Mouse (Mus musculus) kidney, postnatal 4 days (tissue): ENCODE measurements around the gene Chchd6.

Experiments
- DNase-seq, 2 experiments: peaks; one replicate each; pipeline ENCODE4 v3.0.0; 2021; ENCODE audit warnings: mixed read lengths in 2 of 2

Chchd6 gene

GRCm38 (mm10) chr6:89448736-89449135, 146.7 kb downstream of the Chchd6 start:
- no peak for DNase-seq

- peak in 1 of 2 experiments; percentile 10 for DNase-seq
These were observed 154.8 kb downstream of the Chchd6 start for GRCm38 (mm10) chr6:89440671-89441070.

DNA sequence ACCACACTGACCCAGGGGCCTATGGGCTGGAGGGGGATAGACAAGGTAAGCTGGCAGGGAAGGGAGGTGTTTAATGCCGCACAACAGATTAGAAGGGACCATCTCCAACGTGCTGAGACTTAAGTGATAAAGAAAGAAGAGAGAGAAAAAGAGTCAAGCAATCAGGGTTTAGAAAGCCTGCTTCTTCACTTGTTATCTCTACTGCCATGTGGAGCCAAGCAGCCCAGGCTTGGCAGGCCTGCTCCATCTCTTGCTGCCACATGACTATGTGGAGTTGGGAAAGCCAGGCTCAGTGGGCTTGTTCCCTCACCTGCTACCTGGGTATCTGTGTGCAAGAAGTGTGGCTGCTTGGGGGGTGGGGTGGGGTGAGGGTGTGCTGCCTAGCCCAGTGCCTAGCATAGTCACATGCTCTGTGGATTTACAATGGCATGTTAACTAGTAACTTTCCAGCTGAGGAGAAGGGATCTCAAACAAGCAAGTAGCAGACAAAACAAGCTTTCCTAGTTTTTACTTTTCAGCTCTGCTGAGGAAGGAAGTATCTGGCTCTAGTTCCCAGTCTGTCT, 163.5 kb downstream of the Chchd6 start:
- peak in 1 of 2 experiments; percentile 21 for DNase-seq

GRCm38 (mm10) chr6:89430749-89431148, 164.7 kb downstream of the Chchd6 start:
- no peak for DNase-seq

- no peak for DNase-seq
These were observed 166.6 kb downstream of the Chchd6 start for GRCm38 (mm10) chr6:89428661-89429375.

- no peak for DNase-seq
These were observed 171.0 kb downstream of the Chchd6 start for GRCm38 (mm10) chr6:89424461-89424860.

GRCm38 (mm10) chr6:89422621-89423020, 172.8 kb downstream of the Chchd6 start:
- no peak for DNase-seq

GRCm38 (mm10) chr6:89421922-89422321, 173.5 kb downstream of the Chchd6 start:
- DNase-seq, result no peak

DNA sequence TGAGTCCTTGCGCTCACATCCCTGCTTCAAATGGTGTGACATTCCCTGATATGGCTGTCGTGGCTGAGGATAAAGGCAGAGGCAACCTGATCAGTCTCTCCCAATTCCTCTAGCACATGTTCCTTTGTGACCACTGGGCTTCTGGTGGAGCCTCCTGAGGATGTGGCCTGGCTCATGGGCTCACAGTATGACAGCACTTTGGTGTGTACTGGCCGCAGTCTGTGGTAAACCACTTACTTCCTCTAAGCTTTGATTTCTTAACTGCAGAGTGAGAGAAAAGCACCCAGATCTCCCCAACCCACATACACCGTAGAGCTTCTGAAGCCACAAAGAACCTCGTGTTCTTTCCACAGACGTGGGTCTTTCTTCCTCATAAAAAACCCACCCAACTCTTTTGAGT, 173.9 kb downstream of the Chchd6 start:
- no peak for DNase-seq

DNA sequence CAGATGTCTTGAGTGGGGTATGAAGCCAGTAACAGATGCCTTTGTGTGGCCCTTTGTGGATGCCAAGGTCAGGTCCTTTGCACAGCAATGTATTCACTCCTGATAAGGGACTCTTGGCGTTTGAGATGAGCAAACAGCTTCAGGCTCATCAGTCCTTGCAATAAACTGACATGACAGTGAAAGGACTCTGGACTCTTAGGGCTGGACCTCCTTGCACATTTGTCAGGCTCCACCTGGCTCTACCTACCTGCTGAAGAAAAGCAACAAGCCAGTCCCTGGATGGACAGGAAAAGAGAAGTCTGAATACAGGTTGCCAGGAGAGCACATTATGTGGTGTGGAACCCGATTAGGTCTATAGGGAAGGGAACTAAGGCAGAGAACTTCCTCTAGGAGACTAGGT, 174.7 kb downstream of the Chchd6 start:
- no peak for DNase-seq

- no peak for DNase-seq
These were observed 175.3 kb downstream of the Chchd6 start for GRCm38 (mm10) chr6:89420110-89420509.

DNA sequence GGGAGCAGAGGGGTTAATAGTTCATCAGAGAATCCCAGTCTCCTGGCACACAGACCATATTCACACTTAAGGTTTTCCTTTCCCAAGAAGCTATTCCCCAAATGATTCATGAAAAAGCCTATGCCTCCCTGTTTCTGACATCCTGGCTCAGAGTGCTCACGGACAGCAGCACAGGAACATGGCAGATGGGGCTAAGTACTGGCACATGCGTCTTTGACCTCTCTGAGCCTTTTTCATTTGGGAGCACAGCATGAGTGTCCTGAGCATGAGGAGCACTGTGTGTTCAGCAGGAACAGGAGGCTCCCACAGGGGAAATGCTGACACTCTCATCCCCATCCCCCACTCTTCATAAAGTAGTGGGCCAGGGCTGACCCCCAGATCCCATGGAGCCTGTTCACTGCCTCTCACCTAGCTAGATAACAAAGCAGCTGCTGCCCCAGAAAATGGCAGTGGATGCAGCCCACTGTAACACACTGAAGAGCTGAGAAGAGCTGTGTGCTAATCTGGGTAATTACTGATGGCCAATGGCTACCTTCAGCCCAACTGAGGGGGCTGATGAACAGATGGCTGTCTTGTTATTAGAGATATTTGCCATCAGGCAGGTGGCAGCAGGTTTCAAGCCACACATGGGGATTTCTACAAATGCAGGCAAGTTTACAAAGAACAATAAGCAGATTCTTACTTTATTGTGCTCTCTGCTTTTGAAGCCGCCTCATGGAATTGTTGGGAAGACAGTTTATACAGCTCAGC, 176.2 kb downstream of the Chchd6 start:
- no peak for DNase-seq

DNA sequence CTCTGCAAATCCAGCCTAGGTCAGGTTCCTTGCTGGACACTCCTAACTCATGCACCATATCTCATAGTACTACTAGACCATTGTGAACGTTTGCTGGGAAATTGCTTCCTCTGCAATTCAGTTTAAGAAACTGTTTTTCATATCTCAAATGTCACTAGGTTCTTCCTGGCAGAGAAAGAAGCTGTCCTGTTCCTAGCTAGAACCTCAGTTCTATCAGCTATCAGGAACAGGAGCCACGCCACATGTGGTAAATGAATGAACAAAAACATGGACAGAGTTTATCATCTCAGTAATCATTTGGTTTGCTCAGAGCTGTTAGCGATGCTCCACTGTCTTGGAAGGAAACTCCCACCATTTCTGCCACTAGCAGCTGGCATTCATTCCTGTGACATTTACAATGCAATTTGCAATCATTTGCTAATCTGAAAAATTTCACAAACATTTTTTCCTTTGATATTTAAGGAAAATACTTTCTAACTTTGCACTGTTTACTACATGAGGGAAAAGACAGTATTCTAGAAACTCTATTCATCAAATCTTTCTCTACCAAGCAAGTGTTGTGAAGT, 179.3 kb downstream of the Chchd6 start:
- DNase-seq, result no peak

GRCm38 (mm10) chr6:89415091-89415490, 180.4 kb downstream of the Chchd6 start:
- no peak for DNase-seq

DNA sequence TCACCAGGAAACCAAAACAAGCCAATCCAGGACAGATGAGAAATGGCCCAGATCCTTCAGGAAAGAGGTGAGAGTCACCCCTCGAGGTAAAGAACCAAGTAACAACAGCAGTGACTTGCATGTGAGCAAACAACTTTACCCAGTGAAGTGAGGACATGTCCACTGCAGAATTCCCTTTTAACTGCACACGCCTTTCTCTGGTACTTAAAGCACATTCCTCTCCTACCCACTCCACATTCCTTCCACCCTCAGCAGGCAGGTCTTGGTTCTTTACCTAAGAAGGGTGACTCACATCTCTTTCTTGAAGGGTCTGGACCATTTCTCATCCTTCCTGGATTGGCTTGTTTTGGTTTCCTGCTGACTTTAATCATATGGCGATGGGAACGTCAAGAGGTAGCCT, 181.3 kb downstream of the Chchd6 start:
- no peak for DNase-seq

- no peak for DNase-seq
These were observed 182.0 kb downstream of the Chchd6 start for GRCm38 (mm10) chr6:89413481-89413884.

DNA sequence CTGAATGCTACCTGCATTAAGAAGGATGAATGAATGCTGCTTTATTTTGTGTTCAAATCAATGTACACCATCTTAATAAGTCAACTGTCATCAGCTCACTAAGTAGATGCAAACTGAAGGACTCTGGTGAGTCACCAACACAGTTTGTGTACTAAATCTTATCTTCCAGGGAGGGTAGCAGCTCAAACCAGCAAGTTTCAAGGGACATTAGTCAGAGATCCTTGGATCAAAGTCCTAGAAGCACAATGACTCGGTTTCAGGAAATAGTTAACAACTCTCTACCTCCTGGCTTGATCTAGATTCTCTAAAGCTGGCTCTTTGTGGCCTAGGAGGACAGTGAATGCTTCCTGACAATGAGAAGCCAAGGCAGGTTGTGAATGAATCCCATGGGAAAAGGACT, 182.9 kb downstream of the Chchd6 start:
- no peak for DNase-seq

GRCm38 (mm10) chr6:89409041-89409440, 186.4 kb downstream of the Chchd6 start:
- DNase-seq, result no peak

DNA sequence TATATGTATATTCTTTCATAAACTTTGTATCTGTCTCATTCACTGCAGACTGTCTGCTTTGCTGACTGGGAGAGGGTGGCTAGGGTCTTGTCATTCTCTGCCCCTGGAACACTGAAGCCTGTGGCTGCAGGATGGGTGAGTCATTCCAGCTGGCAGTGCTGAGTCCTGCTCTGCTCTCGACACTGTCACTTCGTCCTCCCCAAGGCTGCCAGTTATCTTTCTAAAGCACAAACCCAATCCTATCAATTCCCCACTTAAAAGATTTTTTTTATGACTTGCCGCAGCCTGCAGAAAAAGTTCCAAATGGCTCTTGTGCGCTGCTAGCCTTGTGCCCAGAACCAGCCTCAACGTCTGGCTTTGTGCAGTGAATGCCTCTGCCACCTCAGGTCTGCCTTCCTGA, 187.2 kb downstream of the Chchd6 start:
- DNase-seq, result peak; percentile 15 to 19

GRCm38 (mm10) chr6:89407247-89407889, 188.1 kb downstream of the Chchd6 start:
- no peak for DNase-seq

DNA sequence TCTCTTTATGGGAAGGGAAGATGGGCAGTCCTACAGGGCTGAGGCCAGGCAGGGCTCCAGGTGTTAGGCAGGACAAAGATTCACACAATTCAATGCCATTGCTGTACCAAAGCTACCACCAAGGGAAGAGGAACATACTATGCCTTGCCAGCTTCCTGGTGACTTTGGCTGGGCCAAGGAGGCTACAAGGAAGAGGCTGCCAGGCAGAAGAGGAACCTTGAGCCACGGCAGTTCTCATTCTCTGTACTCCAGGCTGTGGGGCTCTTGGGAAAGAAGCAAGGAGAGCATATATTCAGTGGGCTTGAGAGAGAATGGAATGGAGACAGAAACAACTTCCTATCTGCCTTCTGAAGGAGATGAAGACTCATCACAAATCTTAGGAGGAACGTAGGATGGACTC, 190.5 kb downstream of the Chchd6 start:
- DNase-seq, result no peak

DNA sequence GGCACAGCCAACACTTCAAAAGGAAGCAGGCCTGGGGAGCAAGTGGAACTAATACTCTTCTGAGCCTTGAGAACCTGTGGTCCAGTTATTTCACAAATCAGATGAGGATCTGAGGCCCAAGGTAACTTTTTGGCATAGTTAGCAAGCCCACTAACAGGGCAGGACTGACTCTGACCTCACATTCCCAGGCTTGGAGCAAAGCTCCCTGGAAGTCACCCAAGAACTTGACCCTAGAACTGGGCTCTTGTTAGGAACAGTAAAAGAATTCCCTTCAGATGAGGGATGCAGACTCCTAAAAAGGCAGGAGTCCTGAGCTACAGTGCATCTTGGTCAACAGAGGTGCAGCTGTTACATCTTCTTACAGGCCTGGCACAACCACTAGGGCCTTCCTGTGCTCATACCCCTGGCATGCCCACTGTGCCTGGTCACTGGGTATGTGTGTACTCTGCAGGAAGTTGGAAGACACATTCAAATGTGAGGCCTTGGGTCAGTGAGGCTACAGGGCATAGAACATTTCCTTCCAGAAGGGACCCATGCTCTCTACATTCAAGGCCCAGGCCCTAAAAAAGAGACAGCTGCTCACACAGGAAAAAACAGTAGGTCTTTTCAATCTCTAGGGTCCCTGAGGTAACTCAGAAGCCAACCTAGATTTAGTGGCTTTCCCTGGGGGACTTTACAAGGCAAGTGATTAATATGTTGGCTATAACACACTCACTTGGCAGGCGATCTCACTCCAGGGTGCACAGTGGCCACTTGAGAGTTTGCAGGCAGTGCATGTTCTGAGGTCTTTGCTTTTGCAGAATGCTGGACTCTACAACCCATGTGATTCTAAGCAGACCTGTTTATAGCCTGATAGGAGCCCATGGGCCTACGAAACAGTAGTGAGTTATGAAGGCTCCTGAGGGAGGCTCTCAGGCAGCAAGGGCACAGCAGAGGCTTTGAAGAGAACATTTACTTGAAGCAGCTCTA, 191.9 kb downstream of the Chchd6 start:
- DNase-seq, result peak; percentile 31 to 45
